Mouse (Mus musculus) CH12.LX (cell line): ENCODE data around the gene Herc3. TPM values are rescaled to one million over a fixed set of nuclear protein-coding genes. Genes with fewer than 3 reads are reported as not detected.
A peak's percentile ranks its signal among the peaks of the same experiment; 100 is the strongest.

Experiments used
- DNase-seq: peaks from one replicate; pipeline ENCODE4 v3.0.0-alpha.2; 2013; ENCODE audit errors: extremely low read depth
- H3K27ac ChIP-seq: 2 replicates; pipeline ENCODE4 v1.5.1; 2012; ENCODE audit warnings: low read depth, mild to moderate bottlenecking, control low read depth, moderate library complexity; ENCODE audit not compliant: insufficient read depth
- H3K27me3 ChIP-seq: replicated peaks from 2 replicates; pipeline ENCODE3; 2012; ENCODE audit warnings: inconsistent platforms
- H3K36me3 ChIP-seq, 2 experiments: replicated peaks in 1 of 2; 2 replicates each; pipeline versions ENCODE3 to v1.6.1; 2012; ENCODE audit warnings: inconsistent platforms in 1 of 2, low read length in 1 of 2, mild to moderate bottlenecking in 1 of 2, mixed read lengths in 1 of 2, moderate library complexity in 1 of 2; ENCODE audit not compliant: control insufficient read depth in 1 of 2, insufficient read depth in 1 of 2
- H3K4me1 ChIP-seq, 2 experiments: 2 replicates each; pipeline ENCODE4 v1.6.1; 2012; ENCODE audit warnings: inconsistent platforms in 1 of 2, moderate library complexity in 1 of 2; ENCODE audit not compliant: insufficient read depth in 2 of 2, control insufficient read depth in 1 of 2
- H3K4me2 ChIP-seq: 2 replicates; pipeline ENCODE4 v1.6.1; 2012; ENCODE audit warnings: low read depth, mild to moderate bottlenecking, control low read depth; ENCODE audit not compliant: poor library complexity, insufficient read depth, severe bottlenecking
- H3K4me3 ChIP-seq, 3 experiments: fragments of 150-350 bp in 1 of 3; sonication (generic) in 1 of 3; replicated peaks in 1 of 3; 2 replicates each; pipeline versions ENCODE3 to v1.5.1; 2011 to 2012; ENCODE audit warnings: low read depth in 2 of 3, low read length in 2 of 3, mild to moderate bottlenecking in 2 of 3, moderate library complexity in 2 of 3, control low read depth in 1 of 3, improper control_type of control experiment in 1 of 3, inconsistent platforms in 1 of 3, mixed read lengths in 1 of 3; ENCODE audit not compliant: poor library complexity in 1 of 3
- H3K79me2 ChIP-seq: replicated peaks from 2 replicates; pipeline ENCODE4 v1.6.1; 2012; ENCODE audit warnings: mild to moderate bottlenecking, moderate library complexity; ENCODE audit not compliant: control insufficient read depth, poor library complexity, insufficient read depth, severe bottlenecking; ENCODE audit errors: extremely low read depth
- H3K9ac ChIP-seq: 2 replicates; pipeline ENCODE4 v1.6.1; 2012; ENCODE audit warnings: low read depth, mild to moderate bottlenecking, control low read depth, moderate library complexity; ENCODE audit not compliant: insufficient read depth
- H3K9me3 ChIP-seq: replicated peaks from 2 replicates; pipeline ENCODE3; 2012; ENCODE audit warnings: low read length, inconsistent platforms, mixed read lengths
- BHLHE40 ChIP-seq: IDR thresholded peaks from 2 replicates; pipeline ENCODE4 v1.6.1; 2011; ENCODE audit warnings: mild to moderate bottlenecking, low read depth, low read length, improper control_type of control experiment
- CHD1 ChIP-seq: IDR thresholded peaks from 2 replicates; pipeline ENCODE4 v1.6.1; 2012; ENCODE audit warnings: low read depth, low read length, improper control_type of control experiment, inconsistent platforms
- E2F4 ChIP-seq: IDR thresholded peaks from 2 replicates; pipeline ENCODE4 v1.6.1; 2011; ENCODE audit warnings: low read depth, low read length, improper control_type of control experiment; ENCODE audit not compliant: insufficient replicate concordance
- ELF1 ChIP-seq: IDR thresholded peaks from 2 replicates; pipeline ENCODE4 v1.6.1; 2014; ENCODE audit warnings: low read depth, mild to moderate bottlenecking, inconsistent platforms, low read length, improper control_type of control experiment
- HCFC1 ChIP-seq: IDR thresholded peaks from 2 replicates; pipeline ENCODE4 v1.6.1; 2012; ENCODE audit warnings: low read depth, mild to moderate bottlenecking, inconsistent platforms, low read length, improper control_type of control experiment
- IRF4 ChIP-seq: IDR thresholded peaks from 2 replicates; pipeline ENCODE4 v1.6.1; 2014; ENCODE audit warnings: low read depth, mild to moderate bottlenecking, inconsistent platforms, low read length, improper control_type of control experiment
- JUN ChIP-seq: IDR thresholded peaks from 2 replicates; pipeline ENCODE4 v1.6.1; 2011; ENCODE audit warnings: low read depth, mild to moderate bottlenecking, low read length, improper control_type of control experiment, moderate library complexity; ENCODE audit not compliant: insufficient read depth
- MAFK ChIP-seq: IDR thresholded peaks from 2 replicates; pipeline ENCODE4 v1.6.1; 2011; ENCODE audit warnings: low read length, improper control_type of control experiment; ENCODE audit not compliant: insufficient replicate concordance
- MAX ChIP-seq: IDR thresholded peaks from 2 replicates; pipeline ENCODE4 v1.6.1; 2011; ENCODE audit warnings: low read length, improper control_type of control experiment
- MEF2A ChIP-seq: IDR thresholded peaks from 2 replicates; pipeline ENCODE4 v1.6.1; 2014; ENCODE audit warnings: low read depth, mild to moderate bottlenecking, inconsistent platforms, low read length, improper control_type of control experiment, borderline replicate concordance
- NELFE ChIP-seq: IDR thresholded peaks from 2 replicates; pipeline ENCODE4 v1.6.1; 2011; ENCODE audit warnings: low read depth, low read length, improper control_type of control experiment
- PAX5 ChIP-seq: IDR thresholded peaks from 2 replicates; pipeline ENCODE4 v1.6.1; 2012; ENCODE audit warnings: low read length, inconsistent platforms, mixed read lengths
- POLR2A ChIP-seq: IDR thresholded peaks from 2 replicates; pipeline ENCODE4 v1.6.1; 2011; ENCODE audit warnings: low read depth, mild to moderate bottlenecking, improper control_type of control experiment, low read length
- RAD21 ChIP-seq: IDR thresholded peaks from 2 replicates; pipeline ENCODE4 v1.6.1; 2011; ENCODE audit warnings: low read depth, mild to moderate bottlenecking, low read length, improper control_type of control experiment, moderate library complexity
- RCOR1 ChIP-seq: conservative IDR thresholded peaks from 2 replicates; pipeline ENCODE4 v1.6.1; 2012; ENCODE audit warnings: low read depth, mild to moderate bottlenecking, inconsistent platforms, low read length, improper control_type of control experiment
- SIN3A ChIP-seq: IDR thresholded peaks from 2 replicates; pipeline ENCODE4 v1.6.1; 2012; ENCODE audit warnings: low read length, improper control_type of control experiment, inconsistent platforms
- TCF12 ChIP-seq: IDR thresholded peaks from 2 replicates; pipeline ENCODE4 v1.6.1; 2014; ENCODE audit warnings: low read depth, mild to moderate bottlenecking, inconsistent platforms, low read length, improper control_type of control experiment
- UBTF ChIP-seq: IDR thresholded peaks from 2 replicates; pipeline ENCODE4 v1.6.1; 2012; ENCODE audit warnings: low read depth, mild to moderate bottlenecking, inconsistent platforms, low read length, improper control_type of control experiment, moderate library complexity
- USF2 ChIP-seq: conservative IDR thresholded peaks from 2 replicates; pipeline ENCODE4 v1.6.1; 2011; ENCODE audit warnings: low read depth, low read length, improper control_type of control experiment
- ZC3H11A ChIP-seq: IDR thresholded peaks from 2 replicates; pipeline ENCODE4 v1.6.1; 2012; ENCODE audit warnings: low read depth, mild to moderate bottlenecking, inconsistent platforms, low read length, improper control_type of control experiment
- ZMIZ1 ChIP-seq: IDR thresholded peaks from 2 replicates; pipeline ENCODE4 v1.6.1; 2012; ENCODE audit warnings: low read depth, mild to moderate bottlenecking, inconsistent platforms, low read length, improper control_type of control experiment
- dilution Hi-C: fragments of 300-500 bp; cut with MboI; formaldehyde crosslinking; loops from 2 replicates; pipeline ENCODE4 v1.14.3; 2020; ENCODE audit warnings: low sequenced_read_pairs; ENCODE audit not compliant: extremely low pct_unique_long_range_greater_than_20kb, extremely low pct_ligation_motif_present
- in situ Hi-C: fragments of 300-500 bp; cut with MboI; formaldehyde crosslinking; loops from 3 replicates; pipeline ENCODE4 v1.14.3; 2019; ENCODE audit warnings: low sequenced_read_pairs, low pct_ligation_motif_present, low pct_unique_long_range_greater_than_20kb, mixed read lengths
- polyA plus RNA-seq: library from polyadenylated mRNA; unstranded; fragments of >175 nt; gene quantifications from 2 replicates; pipeline ENCODE4 v1.2.1, GENCODE M21; 2012; ENCODE audit warnings: low read depth; ENCODE audit not compliant: insufficient read length
- total RNA-seq, 2 experiments: library from RNA; depleted of rRNA; stranded (reverse); fragments of 300-350 nt in 1 of 2; fragments of >200 nt in 1 of 2; gene quantifications; 2 replicates each; pipeline ENCODE4 v1.2.3; 2012 to 2014

Herc3 gene
- total RNA-seq (2012; rRNA removed), result 10.9 and 15.7 TPM in 2 replicates
- total RNA-seq (2014; rRNA removed), result 15.8 and 17.8 TPM in 2 replicates
- polyA plus RNA-seq, result 18.4 and 19.1 TPM in 2 replicates

DNA sequence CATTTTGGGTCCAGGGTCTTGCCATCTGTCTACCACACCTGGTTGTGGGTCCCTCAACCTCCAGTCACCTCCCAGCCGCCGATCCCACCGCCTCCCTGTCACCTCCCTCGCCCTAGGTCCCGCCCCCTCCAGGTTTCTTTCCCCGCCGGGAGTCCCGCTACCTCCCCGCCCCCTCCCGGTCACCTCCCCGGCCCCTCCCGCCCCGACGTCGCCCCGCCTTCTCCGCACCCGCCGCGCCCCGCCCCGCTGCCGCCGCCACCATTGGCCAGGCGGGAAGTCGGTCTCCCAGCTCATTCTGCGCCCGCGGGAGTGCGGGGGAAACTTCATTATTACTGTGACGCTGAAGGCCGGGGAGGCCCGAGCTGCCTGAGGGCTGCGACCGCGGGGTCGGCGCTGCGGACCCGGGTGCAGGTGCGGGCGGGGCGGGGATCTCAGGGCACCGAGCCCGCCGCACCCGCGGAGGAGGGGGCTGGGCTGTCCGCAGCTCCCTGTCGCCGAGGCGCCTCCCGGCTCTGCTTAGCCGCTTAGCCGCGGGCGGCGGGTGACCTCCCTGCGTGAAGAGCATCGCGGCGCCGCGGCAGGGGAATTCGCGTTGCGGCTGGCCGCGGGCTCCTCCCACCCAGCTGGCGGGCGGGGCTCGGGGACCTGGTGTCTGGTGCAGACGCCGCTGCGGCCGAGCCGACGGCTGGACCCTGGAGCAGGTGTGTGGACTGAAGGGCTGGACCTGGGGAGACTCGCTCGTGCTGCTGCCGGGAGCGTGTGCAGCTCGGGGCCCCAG is at the start of gene Herc3:
Gene Herc3 (plus strand): TSS at position 234 of the 778 bp plus-strand sequence.
- no peaks in the 10 kb centered on the region; the same call in 1 of the 2 replicates for H3K79me2 ChIP-seq
- peak within 1 kb of the TSS; percentile 39 for H3K27ac ChIP-seq
- H3K4me1 ChIP-seq, result peaks cover 9 to 36% of the 10 kb centered on the region in 2 experiments
- H3K9ac ChIP-seq, result peak within 1 kb of the TSS; percentile 50
- no peak for TF ChIP-seq USF2
- TF ChIP-seq TCF12, result peak; percentile 50; the same call in 1 of the 2 replicates
- no peak for TF ChIP-seq E2F4
- TF ChIP-seq PAX5, result no peak
- TF ChIP-seq ZC3H11A, result no peak
- TF ChIP-seq RCOR1, result no peak
- TF ChIP-seq SIN3A, result peak; percentile 45; the same call in 1 of the 2 replicates
- TF ChIP-seq BHLHE40, result peak; percentile 68
- 0 out of 2 replicates have a peak, but pooled peaks have one; percentile 41 for TF ChIP-seq MAX
- TF ChIP-seq RAD21, result no peak
- TF ChIP-seq NELFE, result peak; percentile 35; the same call in 1 of the 2 replicates
- TF ChIP-seq ZMIZ1, result no peak
- peak; percentile 66 for TF ChIP-seq POLR2A
- TF ChIP-seq CHD1, result no peak
- no peak for TF ChIP-seq UBTF
- no peak for TF ChIP-seq HCFC1
- TF ChIP-seq, all 38 proteins: peak for 6
- H3K27me3 ChIP-seq, result no peaks in the 10 kb centered on the region
- no peaks in the 10 kb centered on the region for H3K9me3 ChIP-seq
- dilution Hi-C loops, result no loop called here
- H3K4me2 ChIP-seq, result peak within 1 kb of the TSS; percentile 85
- in situ Hi-C loops, result no loop called here
- peak; percentile 60 for DNase-seq
- H3K4me3 ChIP-seq, result peak within 1 kb of the TSS; percentile 66 to 80 (median 74)
- H3K36me3 ChIP-seq, result peaks cover 0 to 3% of the 10 kb centered on the region in 2 experiments

DNA sequence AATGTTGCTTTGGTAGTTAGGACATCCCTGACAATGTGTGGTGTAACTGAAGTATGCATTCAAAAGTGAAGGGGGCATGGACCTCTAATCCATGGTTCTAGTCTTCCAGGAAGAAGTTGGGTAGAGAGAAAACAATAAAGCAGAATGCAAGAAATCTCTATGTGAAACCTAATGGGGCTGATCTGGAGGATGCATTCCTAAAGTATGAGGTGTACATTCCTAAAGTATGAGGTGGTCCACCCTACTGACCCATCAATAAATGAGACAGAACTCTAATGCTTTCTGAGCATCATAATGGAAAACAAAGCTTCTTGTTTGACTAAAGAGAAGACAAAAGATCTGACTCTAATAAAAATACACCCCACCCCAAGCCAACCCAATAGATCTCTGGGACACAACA is 29.9 kb upstream of the Herc3 start:
- H3K79me2 ChIP-seq, result no peaks in the 10 kb centered on the region
- no peak overlapping the region for H3K4me3 ChIP-seq
- dilution Hi-C loops (no loop called here), in situ Hi-C loops (no loop called here)
- no peaks in the 10 kb centered on the region for H3K36me3 ChIP-seq
- TF ChIP-seq MEF2A (no peak), ELF1 (no peak), JUN (no peak), IRF4 (no peak), MAFK (no peak)
- H3K27ac ChIP-seq, result no peak overlapping the region
- H3K4me1 ChIP-seq, result no peaks in the 10 kb centered on the region
- DNase-seq, result no peak
- H3K9me3 ChIP-seq, result no peaks in the 10 kb centered on the region
- no peak overlapping the region for H3K9ac ChIP-seq
- no peaks in the 10 kb centered on the region for H3K27me3 ChIP-seq
- no peak overlapping the region for H3K4me2 ChIP-seq
